Mouse (Mus musculus) hindbrain, embryonic 14.5 days (tissue): ENCODE data around the gene Fbxl2. TPM values are rescaled to one million over a fixed set of nuclear protein-coding genes. Genes with fewer than 3 reads are reported as not detected.
A peak's percentile ranks its signal among the peaks of the same experiment; 100 is the strongest.

Experiments used
- ATAC-seq: fragments of 200-750 bp; cut with Nextera tagmentation; 2 replicates; pipeline ENCODE4 v1.8.0; 2017; ENCODE audit warnings: moderate number of reproducible peaks, mild to moderate bottlenecking, moderate TSS enrichment, moderate library complexity; ENCODE audit not compliant: low FRiP score
- DNase-seq: peaks from one replicate; pipeline ENCODE4 v3.0.0-alpha.2; 2015; ENCODE audit warnings: low spot score
- H3K27ac ChIP-seq: fragments of 300-500 bp; sonication (generic); 2 replicates; pipeline ENCODE4 v1.5.1; 2014; ENCODE audit warnings: mild to moderate bottlenecking, moderate library complexity
- H3K27me3 ChIP-seq: fragments of 300-500 bp; sonication (generic); 2 replicates; pipeline ENCODE4 v1.6.1; 2014; ENCODE audit warnings: mild to moderate bottlenecking, low read length, mixed read lengths; ENCODE audit not compliant: control insufficient read depth, insufficient read depth
- H3K36me3 ChIP-seq: fragments of 300-500 bp; sonication (generic); replicated peaks from 2 replicates; pipeline ENCODE4 v1.6.1; 2014; ENCODE audit not compliant: control insufficient read depth, insufficient read depth
- H3K4me1 ChIP-seq: fragments of 300-500 bp; sonication (generic); replicated peaks from 2 replicates; pipeline ENCODE4 v1.6.1; 2014; ENCODE audit warnings: antibody characterized with exemption, low read length, mixed read lengths; ENCODE audit not compliant: control insufficient read depth, insufficient read depth
- H3K4me2 ChIP-seq: fragments of 300-500 bp; sonication (generic); replicated peaks from 2 replicates; pipeline ENCODE4 v1.6.1; 2014; ENCODE audit warnings: mild to moderate bottlenecking, moderate library complexity
- H3K4me3 ChIP-seq: fragments of 300-500 bp; sonication (generic); replicated peaks from 2 replicates; pipeline ENCODE4 v1.5.1; 2014; ENCODE audit warnings: mild to moderate bottlenecking, low read length
- H3K9ac ChIP-seq: fragments of 300-500 bp; sonication (generic); 2 replicates; pipeline ENCODE4 v1.6.1; 2014
- H3K9me3 ChIP-seq: fragments of 300-500 bp; sonication (generic); 2 replicates; pipeline ENCODE4 v1.6.1; 2016; ENCODE audit warnings: low read length; ENCODE audit not compliant: control insufficient read depth
- WGBS: fragments of 180-500 bp; shearing (Covaris S2); extraction: QIAGEN DNeasy Blood & Tissue Kit; methylation state at CpG from one replicate; pipeline ENCODE4 v1.1.7; 2014; 5-methylcytosine and 5-hydroxymethylcytosine counted together
- polyA plus RNA-seq: library from polyadenylated mRNA; unstranded; fragments of >200 nt; fragmentation: Nextera tagmentation; extraction: Ambion mirVana; gene quantifications from 2 replicates; pipeline ENCODE4 v1.2.1, GENCODE M21; 2014

Gene Fbxl2
- polyA plus RNA-seq, 1 experiment from 2014 or later, result 25.2 TPM

- WGBS, result under 1% methylated on average over 45 of the region's 52 CpGs
- no peaks in the 10 kb centered on the region for H3K9me3 ChIP-seq
- H3K4me2 ChIP-seq, result peak overlapping the region; percentile 66
- peak; percentile 91 for DNase-seq
- no peaks in the 10 kb centered on the region for H3K36me3 ChIP-seq
- peak overlapping the region; percentile 69 for H3K4me3 ChIP-seq
- H3K4me1 ChIP-seq, result peaks cover 10% of the 10 kb centered on the region
- H3K27ac ChIP-seq, result peak overlapping the region; percentile 78
- H3K9ac ChIP-seq, result peak overlapping the region; percentile 85
- no peaks in the 10 kb centered on the region for H3K27me3 ChIP-seq
- ATAC-seq, result peak; percentile 97
These were observed 19.6 kb downstream of the Fbxl2 start for GRCm38 (mm10) chr9:114026261-114026934.

GRCm38 (mm10) chr9:114025846-114026245 is 20.1 kb downstream of the Fbxl2 start:
- Histone ChIP-seq H3K4me1 (peaks cover 10% of the 10 kb centered on the region), H3K9ac (peak overlapping the region; percentile 85), H3K27ac (no peak overlapping the region), H3K27me3 (no peaks in the 10 kb centered on the region), H3K4me3 (peak overlapping the region; percentile 69), H3K9me3 (no peaks in the 10 kb centered on the region), H3K4me2 (peak overlapping the region; percentile 66), H3K36me3 (no peaks in the 10 kb centered on the region)
- ATAC-seq (no peak), DNase-seq (no peak)
- WGBS, result 21% methylated on average over 8 of the region's 8 CpGs

DNA sequence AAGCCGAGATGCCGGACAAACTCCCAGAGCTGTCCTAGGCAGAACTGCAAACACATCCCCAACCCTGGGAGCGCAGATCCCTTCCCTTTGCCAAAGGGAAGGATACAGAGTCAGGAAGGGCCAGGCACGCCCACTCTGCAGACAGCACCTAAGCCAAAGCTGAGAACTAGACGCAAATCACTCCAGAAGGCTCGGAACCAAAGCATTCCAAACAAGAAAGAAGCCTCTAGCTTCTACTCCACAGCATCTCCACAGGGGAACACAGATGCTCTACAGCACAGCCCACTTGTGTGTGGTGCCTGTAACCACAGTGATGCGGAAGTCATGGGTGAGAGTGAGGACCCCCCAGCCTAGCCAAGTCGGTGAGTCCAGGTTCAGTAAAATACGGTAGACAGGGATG is 20.8 kb downstream of the Fbxl2 start:
- H3K27me3 ChIP-seq, result no peaks in the 10 kb centered on the region
- H3K36me3 ChIP-seq, result no peaks in the 10 kb centered on the region
- H3K4me2 ChIP-seq, result peak overlapping the region; percentile 66
- peaks cover 10% of the 10 kb centered on the region for H3K4me1 ChIP-seq
- H3K9ac ChIP-seq, result peak overlapping the region; percentile 85
- ATAC-seq (no peak), DNase-seq (no peak)
- WGBS, result 67% methylated on average over 9 of the region's 9 CpGs
- H3K9me3 ChIP-seq, result no peaks in the 10 kb centered on the region
- H3K27ac ChIP-seq, result no peak overlapping the region
- peak overlapping the region; percentile 69 for H3K4me3 ChIP-seq

DNA sequence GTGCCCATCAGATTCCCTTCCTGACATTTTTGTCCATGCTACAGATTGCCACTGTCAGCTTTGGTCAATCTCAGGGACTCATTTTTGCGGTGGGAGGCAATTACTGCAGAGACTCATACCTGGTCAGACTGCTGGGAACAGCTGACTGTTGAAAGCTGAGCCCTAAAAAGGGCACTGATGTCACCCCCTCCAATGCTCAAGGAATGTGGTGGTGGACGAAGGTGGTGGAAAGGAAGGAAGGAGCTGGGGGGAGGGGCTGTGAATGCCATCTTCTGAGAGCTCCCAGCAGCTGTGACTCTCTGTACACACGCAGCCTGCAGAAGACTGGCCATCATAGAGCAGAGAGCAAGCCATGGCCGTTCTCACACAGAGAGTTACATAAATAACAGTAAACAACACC is 23.9 kb downstream of the Fbxl2 start:
- no peak overlapping the region for H3K9ac ChIP-seq
- H3K4me1 ChIP-seq, result peaks cover 10% of the 10 kb centered on the region
- WGBS, result 66% methylated on average over 4 of the region's 4 CpGs
- no peak overlapping the region for H3K4me2 ChIP-seq
- no peak for ATAC-seq
- H3K27ac ChIP-seq, result no peak overlapping the region
- H3K27me3 ChIP-seq, result no peaks in the 10 kb centered on the region
- H3K9me3 ChIP-seq, result no peaks in the 10 kb centered on the region
- DNase-seq, result no peak
- H3K36me3 ChIP-seq, result 0 out of 2 replicates have a peak, but pooled peaks cover 2% of the 10 kb centered on the region
- no peak overlapping the region for H3K4me3 ChIP-seq

DNA sequence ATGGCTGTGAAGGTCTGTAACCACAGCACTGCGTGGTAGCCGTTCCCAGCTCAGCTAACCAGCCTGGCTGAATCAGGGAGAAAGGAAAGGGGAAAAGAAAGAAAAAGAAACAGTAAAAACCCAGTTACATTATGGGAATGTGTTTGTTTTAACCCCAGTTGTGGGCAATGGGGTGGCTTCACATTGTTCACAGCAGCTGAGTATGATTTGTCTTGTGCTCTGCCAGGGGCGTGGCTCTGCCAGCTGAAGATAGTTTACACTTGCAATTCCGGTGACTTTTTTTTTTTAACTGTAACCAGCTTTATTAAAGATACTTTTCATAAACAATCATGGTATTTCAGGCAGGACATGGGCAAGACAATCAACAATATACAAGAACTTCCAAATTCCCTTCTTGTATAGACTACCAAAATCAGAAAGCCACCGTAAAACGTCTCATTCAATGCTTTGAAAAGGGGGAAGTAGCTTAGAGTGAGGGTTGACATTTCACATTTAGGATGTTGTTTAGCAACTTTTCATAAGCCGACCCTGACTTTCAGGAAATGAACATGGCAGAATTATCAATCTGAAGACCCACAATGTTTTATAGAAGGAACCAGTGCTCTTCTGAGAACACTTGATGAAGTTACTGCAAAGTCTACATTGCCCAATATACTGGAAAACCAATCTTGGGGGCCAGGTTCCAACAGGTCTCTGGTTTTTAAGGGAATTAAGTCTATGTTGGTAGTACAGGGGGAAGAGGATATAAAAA is 26.8 kb downstream of the Fbxl2 start:
- Histone ChIP-seq H3K9me3 (no peaks in the 10 kb centered on the region), H3K27ac (no peak overlapping the region), H3K4me3 (no peak overlapping the region), H3K27me3 (no peaks in the 10 kb centered on the region), H3K36me3 (peaks cover 8% of the 10 kb centered on the region), H3K4me1 (no peaks in the 10 kb centered on the region), H3K9ac (no peak overlapping the region), H3K4me2 (no peak overlapping the region)
- WGBS, result 88% methylated on average over 7 of the region's 7 CpGs
- no peak for ATAC-seq
- DNase-seq, result no peak

DNA sequence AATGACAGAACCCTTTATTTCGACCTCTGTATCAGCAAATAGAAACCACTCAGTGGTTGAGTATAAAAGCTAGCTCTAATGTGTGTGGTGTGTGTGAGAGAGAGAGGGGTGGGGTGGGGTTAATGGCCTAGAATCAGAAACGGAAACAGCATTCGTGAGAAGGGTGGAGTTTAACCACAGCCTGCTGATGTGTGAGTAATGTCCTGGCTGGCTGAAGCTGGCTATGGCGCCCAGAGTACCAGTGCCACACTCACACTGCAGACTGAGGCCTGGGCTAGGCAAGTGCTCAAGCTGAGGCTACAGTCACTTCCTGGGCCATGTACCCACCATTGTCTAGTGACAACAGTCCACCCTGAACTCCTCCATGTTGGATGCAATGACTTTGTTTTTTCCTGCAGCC is 29.6 kb downstream of the Fbxl2 start:
- no peak for DNase-seq
- H3K4me3 ChIP-seq, result no peak overlapping the region
- H3K9me3 ChIP-seq, result no peaks in the 10 kb centered on the region
- H3K36me3 ChIP-seq, result peaks cover 8% of the 10 kb centered on the region
- no peak for ATAC-seq
- no peak overlapping the region for H3K4me2 ChIP-seq
- no peaks in the 10 kb centered on the region for H3K4me1 ChIP-seq
- no peaks in the 10 kb centered on the region for H3K27me3 ChIP-seq
- no peak overlapping the region for H3K27ac ChIP-seq
- 88% methylated on average over 4 of the region's 4 CpGs for WGBS
- H3K9ac ChIP-seq, result no peak overlapping the region

DNA sequence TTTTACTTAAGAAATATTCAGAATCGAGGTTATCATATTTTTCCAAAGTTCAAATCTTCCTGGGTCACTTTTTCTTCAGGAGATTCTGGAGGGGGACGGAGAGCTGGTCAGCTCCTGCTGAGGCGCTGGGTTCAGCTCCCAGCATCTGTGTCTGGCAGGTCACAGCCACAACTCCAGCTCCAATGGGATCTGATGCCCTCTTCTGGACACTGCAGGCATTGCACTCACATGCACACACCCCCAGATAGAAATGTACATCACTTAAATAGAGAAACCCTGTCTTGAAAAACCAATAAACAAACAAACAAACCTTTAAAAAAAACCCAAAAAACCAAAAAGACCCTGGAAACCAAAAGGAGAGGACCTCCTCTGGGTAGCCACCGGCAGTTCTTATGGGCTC is 30.3 kb downstream of the Fbxl2 start:
- ATAC-seq (no peak), DNase-seq (no peak)
- H3K27me3 ChIP-seq, result no peaks in the 10 kb centered on the region
- H3K9me3 ChIP-seq, result no peaks in the 10 kb centered on the region
- WGBS, result 87% methylated on average over 4 of the region's 4 CpGs
- H3K36me3 ChIP-seq, result peaks cover 8% of the 10 kb centered on the region
- H3K9ac ChIP-seq, result no peak overlapping the region
- no peaks in the 10 kb centered on the region for H3K4me1 ChIP-seq
- H3K27ac ChIP-seq, result no peak overlapping the region
- H3K4me2 ChIP-seq, result no peak overlapping the region
- H3K4me3 ChIP-seq, result no peak overlapping the region

DNA sequence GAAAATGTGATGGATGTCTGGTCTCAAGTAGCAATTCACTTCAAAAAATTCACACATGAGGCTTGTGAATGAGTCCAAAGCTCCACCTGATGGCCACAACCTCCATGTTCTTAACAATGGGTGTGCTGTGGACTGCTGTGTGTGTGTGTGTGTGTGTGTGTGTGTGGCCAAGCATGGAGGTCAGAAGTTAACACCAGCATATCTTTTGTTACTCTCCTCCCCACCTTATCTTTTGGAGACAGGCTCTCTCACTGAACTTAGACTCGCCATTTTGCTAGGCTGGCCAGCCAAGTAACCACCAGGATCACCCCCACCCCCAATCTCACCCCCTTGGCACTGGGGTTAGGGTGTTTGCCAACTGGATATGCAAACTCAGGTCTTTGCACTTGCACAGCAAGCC is 32.0 kb downstream of the Fbxl2 start:
- ATAC-seq (no peak), DNase-seq (no peak)
- 88% methylated on average over 1 of the region's 1 CpGs for WGBS
- peaks cover 8% of the 10 kb centered on the region for H3K36me3 ChIP-seq
- no peaks in the 10 kb centered on the region for H3K27me3 ChIP-seq
- no peak overlapping the region for H3K9ac ChIP-seq
- no peak overlapping the region for H3K27ac ChIP-seq
- H3K4me1 ChIP-seq, result no peaks in the 10 kb centered on the region
- H3K4me3 ChIP-seq, result no peak overlapping the region
- H3K4me2 ChIP-seq, result no peak overlapping the region
- H3K9me3 ChIP-seq, result no peaks in the 10 kb centered on the region

GRCm38 (mm10) chr9:114011203-114011602 is 34.8 kb downstream of the Fbxl2 start:
- Histone ChIP-seq H3K27ac (no peak overlapping the region), H3K4me3 (no peak overlapping the region), H3K9ac (no peak overlapping the region), H3K27me3 (no peaks in the 10 kb centered on the region), H3K36me3 (no peaks in the 10 kb centered on the region; the same call in 1 of the 2 replicates), H3K4me1 (no peaks in the 10 kb centered on the region), H3K4me2 (no peak overlapping the region), H3K9me3 (no peaks in the 10 kb centered on the region)
- no peak for ATAC-seq
- WGBS, result 68% methylated on average over 18 of the region's 18 CpGs
- no peak for DNase-seq
